Mouse (Mus musculus) inflammation-experienced regulatory T-cells, adult 6 months (primary cell): ENCODE results near the gene Mef2d. TPM values are rescaled to one million over a fixed set of nuclear protein-coding genes. Genes with fewer than 3 reads are reported as not detected.
A peak's percentile ranks its signal among the peaks of the same experiment; 100 is the strongest.

ENCODE experiments used
- ATAC-seq: one replicate; pipeline ENCODE4 v1.8.0; 2017
- polyA plus RNA-seq, 3 experiments: library from polyadenylated mRNA; unstranded; fragments of 100-300 nt; shearing (Covaris generic); gene quantifications; one replicate each; pipeline ENCODE4 v1.2.1; 2017

Gene Mef2d
- polyA plus RNA-seq, 3 experiments from 2014 or later = 16.6 to 32.0 (median 27.7) TPM

DNA sequence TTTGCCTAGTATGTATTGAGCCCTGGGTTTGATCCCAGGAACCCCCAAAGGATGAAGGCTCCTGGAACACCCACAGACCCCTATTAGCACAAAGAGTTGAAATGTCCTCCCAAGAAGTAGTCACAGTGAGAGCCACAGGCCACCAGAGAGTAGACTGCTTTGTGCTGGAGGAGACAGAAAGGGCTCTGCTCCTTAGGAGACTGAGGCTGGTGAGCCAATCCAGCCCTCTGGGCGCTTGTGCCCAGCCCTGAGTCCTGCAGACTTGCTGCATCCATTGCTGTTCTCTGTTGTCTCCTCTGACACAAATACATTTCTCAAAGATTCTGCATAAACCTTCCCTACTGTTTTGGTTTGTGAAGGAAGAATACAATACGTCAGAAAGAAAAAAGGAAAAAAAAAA, 68.7 kb downstream of the Mef2d start:
- no peak for ATAC-seq

DNA sequence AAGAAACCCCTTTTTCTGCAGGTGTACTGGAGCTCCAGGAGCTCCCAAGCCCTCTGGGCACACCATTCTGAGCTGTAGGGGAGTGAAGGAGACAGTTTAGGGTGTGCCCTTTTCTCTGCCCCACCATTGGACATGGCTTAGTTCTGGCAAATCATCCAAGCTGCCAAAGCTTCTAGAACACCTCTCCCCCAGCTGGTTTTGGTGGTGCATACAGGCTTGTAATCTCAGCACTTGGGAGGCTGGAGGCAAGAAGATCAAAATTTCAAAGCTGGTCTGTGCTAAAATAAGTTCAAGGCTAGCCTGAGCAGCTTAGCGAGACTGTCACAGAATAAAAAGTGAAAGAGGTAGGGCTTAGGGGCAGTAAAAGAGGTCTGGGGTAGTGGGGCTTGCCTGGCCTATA, 70.2 kb downstream of the Mef2d start:
- no peak for ATAC-seq

DNA sequence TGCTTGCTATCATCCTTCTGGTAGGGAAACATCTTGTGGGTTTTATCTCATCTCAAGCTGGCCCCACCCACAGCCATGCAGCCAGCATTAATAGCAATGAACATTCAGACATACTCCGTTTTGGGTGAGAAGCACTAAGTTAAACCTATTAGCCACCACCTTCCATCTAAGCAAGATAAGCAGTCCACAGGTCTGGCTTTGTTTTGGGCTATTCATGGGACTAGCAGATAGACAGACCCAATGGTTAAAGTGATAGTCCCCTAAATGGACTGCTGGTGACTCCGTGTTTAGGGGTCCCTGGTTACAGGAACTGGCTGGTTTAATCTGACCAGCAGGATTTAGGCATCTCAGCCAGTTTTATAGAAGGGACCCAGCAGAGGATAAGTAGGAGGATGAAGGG, 70.8 kb downstream of the Mef2d start:
- ATAC-seq = no peak

DNA sequence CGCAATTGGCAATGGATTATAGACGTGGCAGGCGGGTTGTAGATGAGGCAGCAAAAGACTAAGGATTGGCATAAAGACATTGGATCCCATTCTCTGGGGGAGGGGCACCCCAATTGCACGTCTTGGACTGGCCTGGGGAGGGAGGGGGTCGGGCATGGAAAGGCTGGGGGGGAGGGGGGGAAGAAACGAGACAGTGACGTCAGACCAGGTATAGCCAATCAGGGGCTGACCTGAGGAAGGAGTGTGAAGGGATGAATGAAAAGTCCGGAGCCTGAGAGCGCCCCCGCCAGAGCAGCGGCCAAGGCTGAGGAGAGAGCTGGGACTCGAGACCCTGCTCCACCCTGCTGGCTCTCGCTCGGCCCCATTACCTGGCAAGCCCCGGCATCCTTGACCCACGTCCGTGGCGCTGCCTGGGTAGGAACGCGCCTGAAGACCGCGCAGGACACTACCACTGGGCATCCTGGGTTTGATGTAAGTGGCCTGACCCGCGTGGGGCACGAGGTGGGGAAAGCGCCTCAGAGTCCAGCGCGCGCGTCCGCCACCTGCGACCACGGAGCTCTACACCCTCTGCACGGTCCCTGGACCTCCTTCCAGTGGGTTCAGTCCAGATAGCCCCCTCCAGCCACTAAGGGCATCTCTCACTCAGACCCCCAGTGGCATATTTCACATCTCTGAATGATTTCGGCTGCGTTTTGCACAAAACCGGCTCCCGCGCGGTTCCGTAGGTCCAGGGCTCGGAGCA, 72.2 kb downstream of the Mef2d start:
- no peak for ATAC-seq

DNA sequence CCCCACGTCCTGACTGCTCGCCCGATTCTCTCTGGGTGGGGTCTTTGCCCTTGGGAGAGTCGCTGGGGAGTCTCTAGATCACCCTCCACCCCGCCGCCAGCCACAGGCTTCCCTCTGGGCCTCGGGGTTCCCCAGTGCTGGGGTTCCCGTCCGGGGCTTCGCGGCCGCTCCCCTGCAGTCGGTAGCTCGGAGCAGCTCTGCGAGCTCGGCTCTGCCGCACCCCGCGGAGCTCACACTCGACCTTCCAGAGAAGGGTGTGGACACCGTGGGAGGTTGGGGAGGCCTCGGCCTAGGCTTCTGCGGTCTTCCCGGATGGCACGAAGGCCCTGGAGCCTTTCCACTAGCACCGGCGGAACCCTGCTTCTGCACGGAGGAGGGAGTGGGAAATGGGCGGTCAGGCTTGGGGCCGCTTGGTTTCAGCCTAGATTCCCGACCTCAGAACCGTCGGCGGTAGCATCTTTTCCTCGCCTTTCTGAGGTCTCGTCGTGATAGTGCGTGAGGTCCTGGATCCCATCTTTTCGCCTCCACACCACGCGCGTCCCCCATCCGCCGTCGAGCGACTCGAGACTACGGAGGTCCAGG, 72.9 kb downstream of the Mef2d start:
- ATAC-seq = peak; percentile 41

DNA sequence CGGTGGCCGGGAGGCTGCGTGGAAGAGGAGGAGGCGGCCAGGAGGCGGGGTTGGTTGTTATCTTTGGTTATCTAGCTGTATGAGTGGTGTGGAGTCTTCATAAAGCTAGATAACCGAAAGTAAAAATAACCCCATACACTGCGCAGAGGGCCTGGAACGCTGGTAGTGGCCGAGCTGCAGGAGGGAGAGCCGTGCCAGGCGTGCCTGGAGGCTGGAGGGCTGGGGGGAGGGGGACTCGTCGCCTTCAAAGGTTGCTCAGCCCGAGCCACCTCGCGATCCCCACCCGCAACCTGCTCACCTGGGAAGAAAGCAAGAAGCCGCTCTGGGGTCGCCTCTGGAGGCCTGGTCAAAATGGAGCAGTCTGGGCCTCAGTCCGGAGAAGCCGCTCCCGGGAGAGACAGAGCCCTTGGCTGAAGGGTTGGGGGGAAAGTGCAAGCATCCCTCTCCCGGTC, 73.4 kb downstream of the Mef2d start:
- ATAC-seq = peak; percentile 32

DNA sequence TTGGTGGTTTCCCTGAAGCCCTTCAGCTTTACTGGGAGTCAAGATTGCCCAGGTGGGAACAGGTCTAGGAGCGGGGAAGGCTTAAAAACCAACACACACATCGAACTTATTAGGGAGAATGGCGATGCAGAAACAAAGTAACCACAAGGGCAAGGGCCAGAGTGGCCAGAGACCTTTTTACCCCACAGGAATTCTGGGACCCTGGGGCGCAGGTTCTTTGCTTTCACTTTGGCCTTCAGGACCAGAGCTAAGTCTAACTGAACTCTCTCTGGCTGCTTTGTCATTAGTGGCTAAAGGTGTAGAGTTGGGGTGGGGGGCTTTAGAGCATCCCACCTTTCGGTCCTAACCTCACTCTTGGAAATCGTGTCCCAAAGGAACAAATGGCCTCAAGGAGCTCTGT, 73.9 kb downstream of the Mef2d start:
- no peak for ATAC-seq

DNA sequence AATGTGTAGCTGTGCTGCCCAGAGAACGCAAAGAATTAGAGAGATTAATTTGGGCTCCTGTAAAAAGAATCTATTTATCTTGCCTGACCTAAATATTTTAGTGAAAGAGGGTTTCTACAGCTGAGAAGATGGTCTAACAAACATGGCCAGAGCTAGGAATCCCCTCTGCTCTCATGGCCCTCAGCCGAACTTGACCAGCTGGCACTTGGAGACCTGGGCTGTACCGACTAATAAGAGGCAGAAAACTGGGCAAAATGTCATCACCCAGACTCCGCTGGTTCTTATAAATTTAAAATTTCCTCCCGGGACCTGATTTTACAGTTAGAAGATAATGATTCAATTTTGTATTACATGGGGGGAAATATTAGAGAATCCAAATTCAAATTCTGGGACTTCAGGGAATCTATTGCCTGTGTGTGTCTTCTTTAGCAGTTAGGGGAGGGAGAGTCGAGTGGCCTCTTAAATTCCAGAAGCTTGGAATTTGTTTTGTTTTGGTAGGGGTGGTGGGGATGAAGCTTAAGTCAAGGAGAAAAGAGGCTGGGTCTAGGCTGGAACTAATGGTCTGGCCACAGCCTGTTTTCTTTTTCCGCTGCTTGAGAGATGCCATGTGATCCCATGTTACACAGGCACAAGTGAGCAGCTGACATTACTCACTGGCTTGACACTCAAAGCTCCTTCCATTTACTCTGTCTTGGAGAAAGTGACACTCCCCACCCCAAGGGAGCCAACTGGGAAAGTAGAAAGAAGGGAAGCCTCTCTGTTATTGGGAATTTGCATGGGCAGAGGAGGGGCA, 74.6 kb downstream of the Mef2d start:
- no peak for ATAC-seq

DNA sequence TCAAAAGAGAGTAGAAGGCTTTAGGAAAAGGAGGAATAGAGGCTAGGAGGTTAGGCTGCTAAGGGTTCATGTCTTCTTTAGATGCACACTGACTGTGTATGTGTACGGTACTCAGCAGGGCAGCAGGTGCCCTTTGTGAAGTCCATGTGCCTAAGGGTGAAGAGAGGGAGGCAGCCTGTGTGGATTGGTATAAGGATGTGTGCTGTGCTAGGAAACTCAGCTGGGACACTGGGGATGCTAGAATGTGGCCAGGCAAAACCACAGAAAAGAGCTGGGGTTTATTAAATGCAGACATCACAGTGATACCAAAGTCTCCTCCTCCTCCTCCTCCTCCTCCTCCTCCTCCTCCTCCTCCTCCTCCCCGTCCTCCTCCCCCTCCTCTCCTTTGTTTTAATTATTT, 75.5 kb downstream of the Mef2d start:
- no peak for ATAC-seq

DNA sequence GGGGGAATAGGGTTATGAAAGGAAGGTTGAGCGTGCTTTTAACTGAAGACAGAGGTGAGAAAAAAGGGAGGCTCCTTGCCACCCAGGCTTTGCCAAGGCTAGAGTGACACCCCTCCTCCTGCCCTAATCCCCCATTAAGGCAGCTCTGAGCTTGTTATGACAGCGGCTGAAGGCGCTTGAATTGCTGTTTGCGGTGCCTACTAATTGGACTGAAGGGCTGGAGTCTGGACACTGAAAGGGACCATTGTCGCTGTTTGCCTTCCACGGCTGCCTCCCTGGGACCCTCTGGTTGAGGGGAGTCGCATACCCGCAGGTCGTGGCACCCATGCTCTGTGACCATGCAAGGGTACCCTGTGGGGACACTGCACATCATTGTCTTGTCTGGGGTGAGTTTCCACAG, 77.8 kb downstream of the Mef2d start:
- no peak for ATAC-seq

DNA sequence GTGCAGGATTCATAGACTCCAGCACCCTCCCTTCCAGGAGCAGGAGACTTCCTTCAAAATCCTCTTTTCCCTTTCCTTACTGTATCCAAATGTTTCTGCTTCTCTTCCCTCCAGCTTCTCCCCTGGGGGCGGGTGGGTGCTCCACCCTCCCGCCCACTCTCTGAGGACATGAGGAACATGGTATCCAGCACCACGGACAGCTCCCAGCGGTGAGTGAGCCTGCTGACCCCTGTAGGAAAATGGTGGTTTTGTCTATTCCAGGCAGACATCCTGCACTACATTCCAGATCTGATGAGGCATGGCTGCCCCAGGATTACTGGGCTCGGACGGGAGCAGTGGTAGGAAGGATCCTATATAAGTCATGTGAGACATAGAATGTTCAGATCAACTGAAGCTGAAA, 78.7 kb downstream of the Mef2d start:
- no peak for ATAC-seq

Other genes starting within 250 kb of the Mef2d start
- 10 to 100 TPM; 39.0 to 54.0 (median 41.4) TPM for gene Hdgf, start 236.1 kb upstream of the Mef2d start, polyA plus RNA-seq
- 100 to 1,000 TPM; 138 to 191 (median 188) TPM for gene Mrpl24, start 222.9 kb upstream of the Mef2d start, polyA plus RNA-seq
- gene Isg20l2, start 212.1 kb upstream of the Mef2d start, polyA plus RNA-seq = 10 to 100 TPM; 14.2 to 17.9 (median 16.4) TPM
- gene Rrnad1, start 211.7 kb upstream of the Mef2d start, polyA plus RNA-seq = 10 to 100 TPM; 19.5 to 30.1 (median 28.6) TPM
- not detected for gene Crabp2, start 193.7 kb upstream of the Mef2d start, polyA plus RNA-seq
- gene Nes, start 171.3 kb upstream of the Mef2d start, polyA plus RNA-seq = not detected
- not detected for gene Bcan, start 142.1 kb upstream of the Mef2d start, polyA plus RNA-seq
- gene Hapln2, start 114.8 kb upstream of the Mef2d start, polyA plus RNA-seq = not detected
- gene Gpatch4, start 99.3 kb upstream of the Mef2d start, polyA plus RNA-seq = 10 to 100 TPM; 20.8 to 37.5 (median 36.6) TPM
- gene Naxe, start 83.9 kb upstream of the Mef2d start, polyA plus RNA-seq = 10 to 100 TPM; 68.3 to 75.7 (median 70.3) TPM
- gene Ttc24, start 64.1 kb upstream of the Mef2d start, polyA plus RNA-seq = not detected
- 1 to 10 TPM in 1 of 3 experiments, under 1 TPM in 2; 0.59 to 3.5 (median 0.82) TPM for gene Iqgap3, start 60.4 kb upstream of the Mef2d start, polyA plus RNA-seq
- not detected for gene Rhbg, start 112.3 kb downstream of the Mef2d start, polyA plus RNA-seq
- gene Gm38392, start 144.8 kb downstream of the Mef2d start, polyA plus RNA-seq = not detected
- gene Tsacc, start 154.6 kb downstream of the Mef2d start, polyA plus RNA-seq = 1 to 10 TPM; 2.3 to 6.2 (median 3.6) TPM
- gene Cct3, start 154.7 kb downstream of the Mef2d start, polyA plus RNA-seq = 100 to 1,000 TPM; 157 to 218 (median 188) TPM
- 100 to 1,000 TPM; 335 to 443 (median 344) TPM for gene Glmp, start 182.7 kb downstream of the Mef2d start, polyA plus RNA-seq
- gene Tmem79, start 193.8 kb downstream of the Mef2d start, polyA plus RNA-seq = 1 to 10 TPM; 1.2 to 2.4 (median 1.8) TPM
- 10 to 100 TPM; 26.1 to 47.1 (median 37.8) TPM for gene Smg5, start 193.9 kb downstream of the Mef2d start, polyA plus RNA-seq
- gene Paqr6, start 222.2 kb downstream of the Mef2d start, polyA plus RNA-seq = not detected
- gene Bglap3, start 230.4 kb downstream of the Mef2d start, polyA plus RNA-seq = not detected
- gene Bglap2, start 236.3 kb downstream of the Mef2d start, polyA plus RNA-seq = not detected
- gene Bglap, start 242.1 kb downstream of the Mef2d start, polyA plus RNA-seq = not detected